Mouse (Mus musculus) bone marrow macrophage, adult 2 months (primary cell): Measurements from ENCODE around the gene Il17rb. TPM values are rescaled to one million over a fixed set of nuclear protein-coding genes. Genes with fewer than 3 reads are reported as not detected.

Experiments
- H3K27ac ChIP-seq: 2 replicates; pipeline ENCODE4 v1.5.1; 2012; ENCODE audit warnings: low read depth, low read length; ENCODE audit not compliant: insufficient read depth
- H3K4me1 ChIP-seq: 2 replicates; pipeline ENCODE4 v1.6.1; 2012; ENCODE audit warnings: low read length; ENCODE audit not compliant: control insufficient read depth, insufficient read depth
- H3K4me3 ChIP-seq: 2 replicates; pipeline ENCODE4 v1.5.1; 2012; ENCODE audit warnings: mild to moderate bottlenecking, low read length, moderate library complexity; ENCODE audit not compliant: insufficient read depth
- CTCF ChIP-seq: IDR thresholded peaks from 2 replicates; pipeline ENCODE4 v1.5.1; 2012; ENCODE audit warnings: low read depth, mild to moderate bottlenecking, low read length, moderate library complexity
- POLR2A ChIP-seq: IDR thresholded peaks from 2 replicates; pipeline ENCODE4 v1.6.1; 2012; ENCODE audit warnings: mild to moderate bottlenecking, low read depth, low read length, borderline replicate concordance
- polyA plus RNA-seq: library from polyadenylated mRNA; stranded (reverse); fragments of >200 nt; gene quantifications from 2 replicates; pipeline ENCODE4 v1.2.4, GENCODE M21; 2012; ENCODE audit not compliant: missing spikeins, insufficient read depth, insufficient read length

Gene Il17rb
- not detected in 2 replicates for polyA plus RNA-seq

- Histone ChIP-seq H3K27ac (no peak within 1 kb of the TSS), H3K4me1 (no peaks in the 10 kb centered on the region), H3K4me3 (peak within 1 kb of the TSS; percentile 47)
- TF ChIP-seq POLR2A (no peak), CTCF (no peak)
These were observed at the start of gene Il17rb, which contains the start of gene Chdh for GRCm38 (mm10) chr14:30008733-30009575. Gene Il17rb, minus strand, starts transcription at chr14:30008896. Gene Chdh, plus strand, starts transcription at chr14:30009023.

- Histone ChIP-seq H3K27ac (no peak overlapping the region), H3K4me1 (no peaks in the 10 kb centered on the region), H3K4me3 (no peak overlapping the region)
- no peak for TF ChIP-seq POLR2A
- no peak for TF ChIP-seq CTCF
These were observed 47.5 kb upstream of the Il17rb start for GRCm38 (mm10) chr14:30056031-30056766.

GRCm38 (mm10) chr14:30054922-30055321 is 46.2 kb upstream of the Il17rb start:
- H3K4me1 ChIP-seq: no peaks in the 10 kb centered on the region
- no peak overlapping the region for H3K4me3 ChIP-seq
- TF ChIP-seq CTCF (no peak), POLR2A (no peak)
- no peak overlapping the region for H3K27ac ChIP-seq

- no peaks in the 10 kb centered on the region for H3K4me1 ChIP-seq
- H3K27ac ChIP-seq: no peak overlapping the region
- no peak for TF ChIP-seq CTCF
- no peak for TF ChIP-seq POLR2A
- H3K4me3 ChIP-seq: no peak overlapping the region
These were observed 41.6 kb upstream of the Il17rb start for GRCm38 (mm10) chr14:30050280-30050679.

GRCm38 (mm10) chr14:30048049-30048448 is 39.4 kb upstream of the Il17rb start:
- TF ChIP-seq POLR2A: no peak
- TF ChIP-seq CTCF: peak; percentile 42; the same call in 1 of the 2 replicates
- Histone ChIP-seq H3K4me3 (no peak overlapping the region), H3K27ac (no peak overlapping the region), H3K4me1 (peaks cover 5% of the 10 kb centered on the region)

- Histone ChIP-seq H3K27ac (no peak overlapping the region), H3K4me3 (no peak overlapping the region), H3K4me1 (peaks cover 8% of the 10 kb centered on the region)
- TF ChIP-seq CTCF (no peak), POLR2A (no peak)
These were observed 38.3 kb upstream of the Il17rb start for GRCm38 (mm10) chr14:30046976-30047375.

GRCm38 (mm10) chr14:30045704-30046220 is 37.1 kb upstream of the Il17rb start:
- Histone ChIP-seq H3K27ac (no peak overlapping the region), H3K4me1 (peaks cover 8% of the 10 kb centered on the region), H3K4me3 (no peak overlapping the region)
- TF ChIP-seq CTCF: no peak
- no peak for TF ChIP-seq POLR2A

- H3K4me3 ChIP-seq: no peak overlapping the region
- TF ChIP-seq CTCF: no peak
- no peak for TF ChIP-seq POLR2A
- H3K4me1 ChIP-seq: peaks cover 8% of the 10 kb centered on the region
- H3K27ac ChIP-seq: no peak overlapping the region
These were observed 36.5 kb upstream of the Il17rb start for GRCm38 (mm10) chr14:30045239-30045638.

GRCm38 (mm10) chr14:30043356-30043940 is 34.8 kb upstream of the Il17rb start:
- no peak overlapping the region for H3K4me3 ChIP-seq
- no peak for TF ChIP-seq CTCF
- TF ChIP-seq POLR2A: no peak
- peaks cover 17% of the 10 kb centered on the region for H3K4me1 ChIP-seq
- H3K27ac ChIP-seq: no peak overlapping the region
